Mouse (Mus musculus) limb, embryonic 14.5 days (tissue): ENCODE results near the gene 4930455H04Rik. TPM values are rescaled to one million over a fixed set of nuclear protein-coding genes. Genes with fewer than 3 reads are reported as not detected.

Source experiments
- ATAC-seq: fragments of 200-750 bp; cut with Nextera tagmentation; 2 replicates; pipeline ENCODE4 v1.8.0; 2017; ENCODE audit warnings: low read depth, moderate number of reproducible peaks, moderate TSS enrichment; ENCODE audit not compliant: low FRiP score
- DNase-seq: peaks from one replicate; pipeline ENCODE4 v3.0.0-alpha.2; 2015; ENCODE audit warnings: low spot score
- H3K27ac ChIP-seq: fragments of 300-500 bp; sonication (generic); replicated peaks from 2 replicates; pipeline ENCODE4 v1.5.1; 2014; ENCODE audit warnings: low read depth, mild to moderate bottlenecking, low read length, moderate library complexity, mixed read lengths
- H3K27me3 ChIP-seq: fragments of 300-500 bp; sonication (generic); 2 replicates; pipeline ENCODE4 v1.6.1; 2014; ENCODE audit warnings: low read length, mixed read lengths; ENCODE audit not compliant: control insufficient read depth, insufficient read depth
- H3K36me3 ChIP-seq: fragments of 300-500 bp; sonication (generic); 2 replicates; pipeline ENCODE4 v1.6.1; 2014; ENCODE audit warnings: mild to moderate bottlenecking, low read length, moderate library complexity, mixed read lengths; ENCODE audit not compliant: control insufficient read depth, insufficient read depth
- H3K4me1 ChIP-seq: fragments of 300-500 bp; sonication (generic); 2 replicates; pipeline ENCODE4 v1.6.1; 2014; ENCODE audit warnings: antibody characterized with exemption, low read length, mixed read lengths; ENCODE audit not compliant: control insufficient read depth, insufficient read depth
- H3K4me2 ChIP-seq: fragments of 300-500 bp; sonication (generic); replicated peaks from 2 replicates; pipeline ENCODE4 v1.6.1; 2014; ENCODE audit warnings: low read depth, mild to moderate bottlenecking, low read length, moderate library complexity; ENCODE audit not compliant: severe bottlenecking
- H3K4me3 ChIP-seq: fragments of 300-500 bp; sonication (generic); replicated peaks from 2 replicates; pipeline ENCODE4 v1.5.1; 2014; ENCODE audit warnings: low read length
- H3K9ac ChIP-seq: fragments of 300-500 bp; sonication (generic); 2 replicates; pipeline ENCODE4 v1.6.1; 2014; ENCODE audit warnings: mild to moderate bottlenecking, low read depth, low read length, moderate library complexity; ENCODE audit not compliant: severe bottlenecking
- H3K9me3 ChIP-seq: fragments of 300-500 bp; sonication (generic); 2 replicates; pipeline ENCODE4 v1.6.1; 2016; ENCODE audit warnings: low read length; ENCODE audit not compliant: control insufficient read depth
- POLR2A ChIP-seq: fragments of 200-500 bp; IDR thresholded peaks from 2 replicates; pipeline ENCODE4 v1.8.0; 2012; ENCODE audit warnings: inconsistent platforms, mild to moderate bottlenecking, moderate library complexity, borderline replicate concordance; ENCODE audit not compliant: insufficient read depth, insufficient read length; ENCODE audit errors: extremely low read depth
- WGBS: fragments of 180-500 bp; shearing (Covaris S2); extraction: QIAGEN DNeasy Blood & Tissue Kit; methylation state at CpG from one replicate; pipeline ENCODE4 v1.1.7; 2014; 5-methylcytosine and 5-hydroxymethylcytosine counted together
- polyA plus RNA-seq, 2 experiments: library from polyadenylated mRNA; depleted of rRNA in 1 of 2; stranded (reverse) in 1 of 2; unstranded in 1 of 2; fragments of >200 nt; fragmentation: Nextera tagmentation in 1 of 2; extraction: Ambion mirVana in 1 of 2; gene quantifications; 2 replicates each; pipeline versions ENCODE4 v1.2.1 to v1.2.3; 2012 to 2014

Gene 4930455H04Rik
- polyA plus RNA-seq, 2 experiments: not detected

GRCm38 (mm10) chr3:116955061-116955460 lies 13.0 kb upstream of the 4930455H04Rik start:
- DNase-seq: no peak
- Histone ChIP-seq H3K9ac (no peak overlapping the region), H3K27ac (no peak overlapping the region), H3K4me3 (no peak overlapping the region), H3K27me3 (no peaks in the 10 kb centered on the region), H3K9me3 (no peaks in the 10 kb centered on the region), H3K4me1 (no peaks in the 10 kb centered on the region), H3K36me3 (no peaks in the 10 kb centered on the region), H3K4me2 (no peak overlapping the region)
- 65% methylated on average over 6 of the region's 6 CpGs for WGBS
- no peak for TF ChIP-seq POLR2A
- no peak for ATAC-seq

GRCm38 (mm10) chr3:116960414-116960813 lies 7.7 kb upstream of the 4930455H04Rik start:
- H3K9ac ChIP-seq: no peak overlapping the region
- no peak overlapping the region for H3K27ac ChIP-seq
- H3K36me3 ChIP-seq: no peaks in the 10 kb centered on the region
- H3K4me3 ChIP-seq: no peak overlapping the region
- H3K4me1 ChIP-seq: no peaks in the 10 kb centered on the region
- no peak for TF ChIP-seq POLR2A
- ATAC-seq (no peak), DNase-seq (no peak)
- H3K9me3 ChIP-seq: no peaks in the 10 kb centered on the region
- no peaks in the 10 kb centered on the region for H3K27me3 ChIP-seq
- H3K4me2 ChIP-seq: no peak overlapping the region
- 72% methylated on average over 2 of the region's 2 CpGs for WGBS

DNA sequence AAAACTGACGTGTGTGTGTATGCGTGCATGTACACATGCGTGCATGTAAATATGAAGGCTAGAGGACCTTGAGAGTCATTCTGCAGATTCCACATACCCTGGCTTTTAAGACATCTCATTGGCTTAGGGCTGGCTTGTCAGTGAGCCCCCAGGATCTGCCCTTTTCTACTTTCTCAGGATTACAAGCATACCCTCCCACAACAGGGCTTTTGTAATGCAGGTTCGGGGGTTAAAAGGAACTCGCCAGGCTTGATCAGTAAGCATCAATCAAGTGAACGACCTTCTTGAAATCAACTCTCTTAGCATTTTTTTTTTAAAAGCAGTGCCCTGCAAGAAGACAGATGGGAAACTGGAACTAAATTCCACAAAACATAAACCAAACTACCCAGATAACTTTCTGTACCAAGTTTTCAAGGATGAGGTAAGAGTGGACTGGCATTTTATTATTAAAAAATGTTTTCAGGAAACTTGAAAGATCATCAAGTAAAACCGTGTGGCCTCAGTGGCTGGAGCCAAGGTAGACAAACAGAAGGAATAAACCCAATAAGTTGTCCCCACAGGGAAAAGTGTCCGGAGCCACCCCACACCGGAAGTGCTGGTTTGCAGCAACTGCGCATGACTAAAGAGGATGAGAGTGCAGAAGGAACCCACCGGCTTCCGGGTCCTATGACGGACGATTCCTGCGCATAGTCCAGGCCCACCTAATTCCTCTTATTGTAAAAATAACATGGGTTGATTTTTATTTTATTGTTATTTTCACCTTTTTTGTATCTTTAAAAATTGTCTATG lies 6.5 kb upstream of the 4930455H04Rik start:
- no peak overlapping the region for H3K4me3 ChIP-seq
- no peak overlapping the region for H3K9ac ChIP-seq
- H3K36me3 ChIP-seq: no peaks in the 10 kb centered on the region
- no peak overlapping the region for H3K27ac ChIP-seq
- TF ChIP-seq POLR2A: no peak
- no peak for DNase-seq
- H3K27me3 ChIP-seq: no peaks in the 10 kb centered on the region
- H3K4me2 ChIP-seq: no peak overlapping the region
- H3K9me3 ChIP-seq: no peaks in the 10 kb centered on the region
- no peaks in the 10 kb centered on the region for H3K4me1 ChIP-seq
- 78% methylated on average over 15 of the region's 15 CpGs for WGBS
- ATAC-seq: no peak

- DNase-seq: no peak
Measured at GRCm38 (mm10) chr3:116963213-116963612, 4.9 kb upstream of the 4930455H04Rik start.

GRCm38 (mm10) chr3:116964426-116964825 lies 3.6 kb upstream of the 4930455H04Rik start:
- Histone ChIP-seq H3K36me3 (no peaks in the 10 kb centered on the region), H3K27ac (no peak overlapping the region), H3K27me3 (no peaks in the 10 kb centered on the region), H3K4me3 (no peak overlapping the region), H3K9me3 (no peaks in the 10 kb centered on the region), H3K4me1 (peaks cover 6% of the 10 kb centered on the region), H3K9ac (no peak overlapping the region), H3K4me2 (no peak overlapping the region)
- no peak for DNase-seq
- ATAC-seq: no peak
- WGBS: 78% methylated on average over 9 of the region's 9 CpGs
- TF ChIP-seq POLR2A: no peak

More at GRCm38 (mm10) chr3:116963213-116963612, 4.9 kb upstream of the 4930455H04Rik start:
- Histone ChIP-seq H3K9me3 (no peaks in the 10 kb centered on the region), H3K27me3 (no peaks in the 10 kb centered on the region), H3K4me3 (no peak overlapping the region), H3K27ac (no peak overlapping the region), H3K9ac (no peak overlapping the region), H3K4me2 (no peak overlapping the region), H3K36me3 (no peaks in the 10 kb centered on the region), H3K4me1 (peaks cover 3% of the 10 kb centered on the region)
- no peak for ATAC-seq
- 71% methylated on average over 4 of the region's 4 CpGs for WGBS
- no peak for TF ChIP-seq POLR2A
